Mouse (Mus musculus) G1E (cell line): ENCODE data around the gene Bco1. TPM values are rescaled to one million over a fixed set of nuclear protein-coding genes. Genes with fewer than 3 reads are reported as not detected.
A peak's percentile ranks its signal among the peaks of the same experiment; 100 is the strongest.

ENCODE experiments used
- ATAC-seq: 2 replicates; pipeline ENCODE4 v1.8.0; 2016; ENCODE audit warnings: mild to moderate bottlenecking; ENCODE audit not compliant: insufficient number of reproducible peaks, poor library complexity, low FRiP score, severe bottlenecking; ENCODE audit errors: extremely low read depth
- DNase-seq: peaks from one replicate; pipeline ENCODE4 v3.0.0; 2012; ENCODE audit warnings: low spot score
- H3K27me3 ChIP-seq: 2 replicates; pipeline ENCODE4 v1.6.1; 2012; ENCODE audit warnings: mild to moderate bottlenecking, low read length, inconsistent platforms; ENCODE audit not compliant: insufficient read depth
- H3K36me3 ChIP-seq: replicated peaks from 2 replicates; pipeline ENCODE3; 2012; ENCODE audit warnings: mild to moderate bottlenecking, inconsistent platforms
- H3K4me1 ChIP-seq: 2 replicates; pipeline ENCODE4 v1.6.1; 2012; ENCODE audit warnings: low read depth, low read length, inconsistent platforms, mixed read lengths; ENCODE audit not compliant: insufficient read depth
- H3K4me3 ChIP-seq: 2 replicates; pipeline ENCODE4 v1.5.1; 2012; ENCODE audit warnings: low read depth, mild to moderate bottlenecking, inconsistent platforms, low read length, moderate library complexity, mixed read lengths
- H3K9me3 ChIP-seq: replicated peaks from 2 replicates; pipeline ENCODE4 v1.6.1; 2012; ENCODE audit warnings: inconsistent platforms
- CTCF ChIP-seq: IDR thresholded peaks from 2 replicates; pipeline ENCODE4 v1.5.1; 2012; ENCODE audit warnings: low read depth, low read length, inconsistent platforms, mixed read lengths
- GATA1 ChIP-seq: IDR thresholded peaks from 2 replicates; pipeline ENCODE4 v1.6.1; 2012; ENCODE audit warnings: borderline replicate concordance, low read length, inconsistent platforms, mixed read lengths
- GATA2 ChIP-seq: IDR thresholded peaks from 2 replicates; pipeline ENCODE4 v1.6.1; 2012; ENCODE audit warnings: low read depth, low read length, inconsistent platforms, borderline replicate concordance
- POLR2AphosphoS5 ChIP-seq: IDR thresholded peaks from 2 replicates; pipeline ENCODE4 v1.6.1; 2012; ENCODE audit warnings: low read depth, low read length, inconsistent platforms; ENCODE audit not compliant: insufficient replicate concordance
- TAL1 ChIP-seq: conservative IDR thresholded peaks from 2 replicates; pipeline ENCODE4 v1.6.1; 2012; ENCODE audit warnings: low read depth, low read length, inconsistent platforms, mixed read lengths
- polyA plus RNA-seq: library from polyadenylated mRNA; stranded (reverse); fragments of >175 nt; gene quantifications from 2 replicates; pipeline ENCODE4 v1.2.3, GENCODE M21; 2012
- total RNA-seq, 2 experiments: library from RNA; stranded (forward) in 1 of 2; stranded (reverse) in 1 of 2; fragments of 200-1000 nt in 1 of 2; fragments of >200 nt in 1 of 2; fragmentation: Nextera tagmentation in 1 of 2; gene quantifications; 2 replicates each; pipeline ENCODE4 v1.2.3; 2014 to 2017

Bco1 gene
- total and polyA plus RNA-seq, 3 experiments: not detected

DNA sequence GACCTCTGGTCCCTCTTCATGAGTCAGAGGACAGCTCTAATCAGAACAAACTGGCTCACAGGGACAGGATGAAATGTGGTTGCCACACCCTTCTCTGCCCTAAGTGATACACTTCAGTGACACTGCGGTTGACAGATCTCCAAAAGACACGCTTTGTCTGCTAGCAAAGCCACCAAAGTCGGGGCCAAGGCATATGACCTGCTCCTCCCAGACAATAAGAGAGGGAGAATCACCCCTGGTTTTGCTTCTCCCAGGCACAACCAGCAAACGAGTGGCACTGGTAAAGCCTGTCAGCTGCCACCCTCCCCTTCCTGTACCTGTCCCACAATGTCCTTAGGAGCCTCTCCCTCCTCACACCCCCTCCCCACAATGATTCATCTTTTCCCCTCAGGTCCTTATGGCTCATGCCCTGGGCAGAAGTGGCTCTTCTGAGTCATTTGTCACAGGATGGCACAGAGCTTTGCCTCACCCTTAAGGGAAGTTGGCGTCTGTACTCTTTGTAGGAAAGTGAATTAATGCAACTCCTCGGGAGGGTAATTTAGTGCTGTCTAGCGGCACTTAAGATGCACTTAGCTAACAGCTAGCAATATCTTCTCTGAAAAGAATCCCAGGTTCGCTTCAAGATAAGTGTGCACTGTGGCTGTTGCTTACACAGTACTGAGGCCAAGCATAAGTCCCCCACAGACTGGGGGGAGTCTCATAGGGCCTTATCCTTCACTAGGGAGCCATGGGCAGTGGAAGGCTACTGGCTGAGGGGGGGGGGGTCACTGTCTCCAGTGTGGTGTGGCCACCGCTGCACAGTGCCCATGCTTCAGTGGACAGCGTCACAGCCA lies 21.1 kb upstream of the Bco1 start:
- H3K4me3 ChIP-seq: peak overlapping the region; percentile 44; the same call in 1 of the 2 replicates
- H3K4me1 ChIP-seq: peaks cover 48% of the 10 kb centered on the region
- H3K36me3 ChIP-seq: no peaks in the 10 kb centered on the region
- peaks cover 3% of the 10 kb centered on the region; the same call in 1 of the 2 replicates for H3K27me3 ChIP-seq
- no peak for TF ChIP-seq POLR2AphosphoS5
- TF ChIP-seq GATA1: no peak
- no peak for TF ChIP-seq GATA2
- TF ChIP-seq TAL1: peak; percentile 46
- no peak for TF ChIP-seq CTCF
- peak; percentile 90 for ATAC-seq
- peaks cover 7% of the 10 kb centered on the region for H3K9me3 ChIP-seq
- DNase-seq: peak; percentile 33

DNA sequence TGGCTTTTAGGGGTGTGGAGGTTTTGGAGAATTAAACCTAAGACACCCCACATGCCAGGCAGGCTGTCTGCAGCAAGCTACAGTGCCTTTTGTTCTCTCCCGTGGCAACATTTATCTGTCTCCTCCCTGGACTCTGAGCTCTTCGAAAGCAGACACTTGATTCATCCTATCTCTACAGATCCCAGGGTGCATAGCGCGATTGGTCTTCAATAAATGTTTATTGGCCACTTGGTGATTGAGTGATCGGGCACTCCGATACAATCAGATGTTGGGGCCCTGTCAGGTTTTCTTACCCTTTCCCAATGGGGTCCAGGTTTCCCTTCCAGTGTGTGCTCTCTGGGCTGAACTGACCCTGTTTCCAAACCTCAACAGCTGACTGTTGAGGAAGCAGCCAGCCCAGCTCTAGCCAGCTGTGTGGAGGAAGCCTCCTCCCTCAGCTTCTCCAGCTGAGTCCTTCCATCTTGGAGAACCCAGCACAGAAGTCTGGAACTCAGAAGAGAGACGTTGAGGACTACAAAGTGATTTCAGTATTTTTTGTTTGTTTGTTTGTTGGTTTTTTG lies 17.2 kb upstream of the Bco1 start:
- DNase-seq (no peak), ATAC-seq (no peak)
- no peaks in the 10 kb centered on the region for H3K36me3 ChIP-seq
- peaks cover 2% of the 10 kb centered on the region for H3K9me3 ChIP-seq
- peaks cover 73% of the 10 kb centered on the region for H3K4me1 ChIP-seq
- H3K27me3 ChIP-seq: peaks cover 17% of the 10 kb centered on the region; the same call in 1 of the 2 replicates
- TF ChIP-seq GATA1: no peak
- TF ChIP-seq TAL1: no peak
- no peak for TF ChIP-seq GATA2
- TF ChIP-seq POLR2AphosphoS5: no peak
- no peak for TF ChIP-seq CTCF
- H3K4me3 ChIP-seq: no peak overlapping the region

DNA sequence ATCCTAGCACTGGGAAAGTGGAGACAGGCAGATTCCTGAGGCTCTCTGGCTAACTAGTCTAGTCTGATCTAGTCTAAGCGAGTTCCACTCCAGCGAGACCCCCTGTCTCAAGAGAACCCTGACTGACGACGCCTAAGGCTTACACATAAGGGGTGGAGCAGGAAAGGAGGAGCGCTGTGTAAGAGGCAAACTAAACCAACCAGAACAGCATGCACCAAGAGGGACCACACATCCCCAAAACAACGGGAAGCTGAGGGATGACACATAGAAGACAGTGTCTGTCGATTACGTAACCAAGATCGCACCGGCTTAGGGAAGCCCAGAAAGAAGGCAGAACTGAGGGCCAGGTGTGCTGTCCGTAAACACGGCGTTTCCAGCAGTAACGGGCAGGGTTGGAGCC lies 16.0 kb upstream of the Bco1 start:
- DNase-seq (no peak), ATAC-seq (no peak)
- peaks cover 75% of the 10 kb centered on the region for H3K4me1 ChIP-seq
- H3K4me3 ChIP-seq: no peak overlapping the region
- H3K36me3 ChIP-seq: no peaks in the 10 kb centered on the region
- H3K9me3 ChIP-seq: peaks cover 2% of the 10 kb centered on the region
- TF ChIP-seq GATA2 (no peak), POLR2AphosphoS5 (no peak), GATA1 (no peak), TAL1 (no peak), CTCF (no peak)
- peaks cover 17% of the 10 kb centered on the region; the same call in 1 of the 2 replicates for H3K27me3 ChIP-seq

DNA sequence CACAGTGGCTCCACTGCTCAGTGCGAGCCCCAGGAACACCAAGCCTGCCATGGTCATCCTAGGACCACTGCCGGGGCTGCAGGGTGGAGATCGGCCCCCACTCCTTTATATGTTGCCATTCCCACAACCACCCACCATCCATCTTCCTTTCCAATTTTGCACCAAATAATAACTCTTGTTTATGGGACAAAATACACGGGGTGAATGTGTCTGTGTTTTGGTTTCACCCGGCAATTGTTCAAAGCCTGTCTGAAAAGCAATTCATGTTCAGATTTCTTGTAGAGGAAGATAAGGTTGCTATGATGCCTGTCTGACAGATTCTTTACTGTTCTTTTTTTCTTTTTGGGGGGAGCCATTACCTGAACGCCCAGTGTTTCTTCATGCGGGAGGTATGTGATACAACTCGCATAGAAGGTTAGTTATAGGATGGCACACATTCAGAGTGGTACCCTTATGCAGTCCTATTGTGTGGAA lies 13.2 kb upstream of the Bco1 start, which contains the start of gene Pkd1l2:
Gene Pkd1l2, minus strand, starts transcription at position 51 of the 474 bp plus-strand sequence.
- Histone ChIP-seq H3K4me1 (peaks cover 84% of the 10 kb centered on the region), H3K9me3 (peaks cover 8% of the 10 kb centered on the region), H3K4me3 (peak within 1 kb of the TSS; percentile 59; the same call in 1 of the 2 replicates), H3K36me3 (no peaks in the 10 kb centered on the region), H3K27me3 (peaks cover 17% of the 10 kb centered on the region; the same call in 1 of the 2 replicates)
- DNase-seq: no peak
- ATAC-seq: no peak
- no peak for TF ChIP-seq GATA1
- no peak for TF ChIP-seq CTCF
- no peak for TF ChIP-seq GATA2
- no peak for TF ChIP-seq TAL1
- no peak for TF ChIP-seq POLR2AphosphoS5

DNA sequence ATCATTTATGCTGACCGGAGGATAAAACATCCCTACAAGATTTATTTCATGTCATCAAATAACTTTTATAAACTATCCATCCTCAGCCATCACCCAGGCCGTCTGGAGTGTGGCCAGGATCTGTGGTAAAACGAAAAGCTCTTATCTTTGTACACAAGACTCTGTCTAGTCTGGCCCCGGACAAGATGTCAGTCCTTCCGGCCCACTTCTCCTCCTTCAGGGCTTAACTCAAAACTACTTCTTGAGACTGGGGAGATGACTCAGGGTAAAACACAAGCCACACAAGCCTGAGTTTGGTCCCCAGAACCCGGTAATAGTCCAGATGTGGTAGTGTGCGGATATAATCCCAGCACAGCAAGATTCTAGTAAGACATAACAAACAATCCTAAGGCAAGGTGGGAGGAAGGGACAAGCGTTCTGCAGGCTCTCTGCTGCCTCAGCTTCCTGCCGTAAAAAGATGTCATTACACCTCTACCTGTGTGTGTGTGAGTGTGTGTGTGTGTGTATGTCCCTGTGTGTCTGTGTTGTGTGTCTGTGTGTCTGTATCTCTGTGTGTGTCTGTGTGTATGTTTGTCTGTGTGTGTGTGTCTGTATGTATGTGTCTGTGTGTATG lies 12.6 kb upstream of the Bco1 start:
- Histone ChIP-seq H3K36me3 (no peaks in the 10 kb centered on the region), H3K27me3 (peaks cover 17% of the 10 kb centered on the region; the same call in 1 of the 2 replicates), H3K4me1 (peaks cover 78% of the 10 kb centered on the region), H3K4me3 (no peak overlapping the region; the same call in 1 of the 2 replicates), H3K9me3 (peaks cover 9% of the 10 kb centered on the region)
- ATAC-seq (peak; percentile 80), DNase-seq (peak; percentile 45)
- TF ChIP-seq GATA1 (no peak), GATA2 (no peak), TAL1 (peak; percentile 61), CTCF (no peak), POLR2AphosphoS5 (no peak)

DNA sequence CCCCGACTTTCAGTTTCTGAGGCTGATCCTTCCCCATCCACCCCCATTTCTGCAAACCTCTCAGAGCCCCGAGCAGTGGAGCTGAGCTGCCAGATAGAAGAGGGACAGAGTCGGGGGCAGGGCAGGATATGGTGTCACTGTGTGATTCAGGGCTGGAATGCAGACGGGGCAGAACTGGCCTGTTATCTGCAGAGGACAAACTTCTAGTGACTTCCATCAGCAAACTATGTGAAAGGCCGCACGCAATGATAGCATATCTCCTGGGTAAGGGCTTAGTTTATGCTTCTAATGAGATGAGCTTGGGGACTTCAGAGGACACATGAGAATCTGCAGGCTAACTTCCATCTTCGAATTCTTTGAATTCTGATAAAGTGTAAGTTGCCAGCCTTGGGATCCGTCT lies 10.1 kb upstream of the Bco1 start:
- Histone ChIP-seq H3K27me3 (peaks cover 8% of the 10 kb centered on the region; the same call in 1 of the 2 replicates), H3K36me3 (no peaks in the 10 kb centered on the region), H3K9me3 (peaks cover 10% of the 10 kb centered on the region), H3K4me3 (peak overlapping the region; percentile 35; the same call in 1 of the 2 replicates), H3K4me1 (peaks cover 81% of the 10 kb centered on the region)
- ATAC-seq (peak; percentile 74), DNase-seq (peak; percentile 41)
- peak; percentile 65 for TF ChIP-seq TAL1
- no peak for TF ChIP-seq POLR2AphosphoS5
